Mouse (Mus musculus): ENCODE data around the gene Nob1. TPM values are rescaled to one million over a fixed set of nuclear protein-coding genes. Genes with fewer than 3 reads are reported as not detected.
A peak's percentile ranks its signal among the peaks of the same experiment; 100 is the strongest.

Nob1 gene
- polyA plus RNA-seq, 1 experiment from 2014 or later: 75.1 TPM

GRCm38 (mm10) chr8:107430821-107431220 is 6.0 kb upstream of the Nob1 start:
- Histone ChIP-seq H3K4me3 (no peak overlapping the region), H3K4me1 (peaks cover 5% of the 10 kb centered on the region; the same call in 1 of the 2 replicates), H3K36me3 (ENCODE audit: poor library complexity, severe bottlenecking) (no peaks in the 10 kb centered on the region), H3K27me3 (peaks cover 8% of the 10 kb centered on the region; the same call in 1 of the 2 replicates), H3K4me2 (no peak overlapping the region), H3K27ac (no peak overlapping the region), H3K9ac (no peak overlapping the region), H3K9me3 (replicated peaks) (no peaks in the 10 kb centered on the region)
- no peak for ATAC-seq
- WGBS: 81% methylated on average over 8 of the region's 8 CpGs

DNA sequence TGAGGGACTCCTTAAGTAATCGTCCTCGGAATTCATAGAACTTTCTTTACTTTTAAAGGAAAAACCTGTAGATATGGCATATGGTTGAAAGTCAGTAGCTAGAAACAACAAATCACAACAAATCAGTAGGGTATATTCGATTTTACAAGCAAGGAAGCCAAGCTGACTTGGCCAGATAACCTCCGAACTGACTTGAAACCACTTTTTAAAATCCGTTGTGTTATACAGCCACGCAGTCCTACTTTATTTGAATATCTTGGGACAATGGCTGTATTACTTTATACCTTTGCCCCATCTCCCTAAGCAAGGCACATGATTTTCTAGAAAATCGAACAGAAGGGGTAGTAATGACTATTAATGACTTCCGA is 363 bp upstream of the Nob1 start:
- no peak overlapping the region for H3K27ac ChIP-seq
- H3K36me3 ChIP-seq (ENCODE audit: poor library complexity, severe bottlenecking): peaks cover 28% of the 10 kb centered on the region
- WGBS: 46% methylated on average over 8 of the region's 8 CpGs
- peaks cover 8% of the 10 kb centered on the region; the same call in 1 of the 2 replicates for H3K27me3 ChIP-seq
- H3K9me3 ChIP-seq (replicated peaks): no peaks in the 10 kb centered on the region
- H3K4me1 ChIP-seq: peaks cover 21% of the 10 kb centered on the region
- peak overlapping the region; percentile 85 for H3K4me3 ChIP-seq
- H3K4me2 ChIP-seq: no peak overlapping the region
- no peak for ATAC-seq
- no peak overlapping the region for H3K9ac ChIP-seq

GRCm38 (mm10) chr8:107424176-107424575 is 675 bp downstream of the Nob1 start:
- 31% methylated on average over 9 of the region's 9 CpGs for WGBS
- Histone ChIP-seq H3K9me3 (replicated peaks) (no peaks in the 10 kb centered on the region), H3K9ac (peak overlapping the region; percentile 90), H3K4me3 (peak overlapping the region; percentile 85), H3K27me3 (peaks cover 8% of the 10 kb centered on the region; the same call in 1 of the 2 replicates), H3K4me2 (peak overlapping the region; percentile 74), H3K4me1 (peaks cover 21% of the 10 kb centered on the region), H3K27ac (no peak overlapping the region), H3K36me3 (ENCODE audit: poor library complexity, severe bottlenecking) (peaks cover 38% of the 10 kb centered on the region)
- no peak; the same call in 1 of the 2 replicates for ATAC-seq

DNA sequence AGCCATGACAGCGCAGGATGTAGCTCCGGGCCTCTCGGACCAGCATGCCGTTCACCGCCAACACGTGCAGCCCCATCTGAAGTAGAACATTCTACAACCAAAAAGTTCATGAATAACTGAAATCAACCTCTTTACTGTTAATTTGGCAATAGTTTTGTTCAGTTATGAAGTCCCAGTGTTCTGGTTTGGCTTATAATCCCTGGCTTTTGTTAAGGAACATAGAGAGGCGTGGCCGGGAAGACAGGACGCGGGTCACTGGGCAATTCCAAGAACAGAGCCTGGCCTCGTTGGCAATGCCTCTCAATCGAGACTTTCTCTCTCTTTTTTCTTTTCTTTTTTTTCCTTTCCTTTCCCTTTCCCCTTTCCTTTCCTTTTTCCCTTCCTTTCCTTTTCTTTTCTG is 7.8 kb downstream of the Nob1 start:
- no peaks in the 10 kb centered on the region for H3K9me3 ChIP-seq (replicated peaks)
- H3K4me1 ChIP-seq: peaks cover 4% of the 10 kb centered on the region; the same call in 1 of the 2 replicates
- no peak overlapping the region for H3K4me2 ChIP-seq
- H3K9ac ChIP-seq: no peak overlapping the region
- H3K27me3 ChIP-seq: no peaks in the 10 kb centered on the region
- no peak for ATAC-seq
- peaks cover 100% of the 10 kb centered on the region for H3K36me3 ChIP-seq (ENCODE audit: poor library complexity, severe bottlenecking)
- H3K4me3 ChIP-seq: no peak overlapping the region
- H3K27ac ChIP-seq: no peak overlapping the region
- WGBS: 84% methylated on average over 12 of the region's 12 CpGs

- Histone ChIP-seq H3K27me3 (no peaks in the 10 kb centered on the region), H3K9me3 (replicated peaks) (no peaks in the 10 kb centered on the region), H3K9ac (no peak overlapping the region), H3K4me1 (no peaks in the 10 kb centered on the region), H3K36me3 (ENCODE audit: poor library complexity, severe bottlenecking) (peaks cover 98% of the 10 kb centered on the region), H3K27ac (no peak overlapping the region), H3K4me2 (no peak overlapping the region), H3K4me3 (no peak overlapping the region)
- no peak for ATAC-seq
- 88% methylated on average over 10 of the region's 10 CpGs for WGBS
Measured at GRCm38 (mm10) chr8:107413881-107414280, 11.0 kb downstream of the Nob1 start.

GRCm38 (mm10) chr8:107412552-107412951 is 12.3 kb downstream of the Nob1 start:
- H3K36me3 ChIP-seq (ENCODE audit: poor library complexity, severe bottlenecking): peaks cover 92% of the 10 kb centered on the region
- no peak for ATAC-seq
- 91% methylated on average over 8 of the region's 8 CpGs for WGBS

GRCm38 (mm10) chr8:107411391-107411790 is 13.5 kb downstream of the Nob1 start:
- Histone ChIP-seq H3K4me2 (no peak overlapping the region), H3K9ac (no peak overlapping the region), H3K27me3 (no peaks in the 10 kb centered on the region), H3K9me3 (replicated peaks) (no peaks in the 10 kb centered on the region), H3K4me3 (no peak overlapping the region), H3K4me1 (no peaks in the 10 kb centered on the region), H3K36me3 (ENCODE audit: poor library complexity, severe bottlenecking) (peaks cover 80% of the 10 kb centered on the region), H3K27ac (no peak overlapping the region)
- ATAC-seq: no peak
- WGBS: 71% methylated on average over 4 of the region's 4 CpGs

More at GRCm38 (mm10) chr8:107412552-107412951, 12.3 kb downstream of the Nob1 start:
- no peak overlapping the region for H3K9ac ChIP-seq
- H3K4me3 ChIP-seq: no peak overlapping the region
- H3K9me3 ChIP-seq (replicated peaks): no peaks in the 10 kb centered on the region
- no peaks in the 10 kb centered on the region for H3K4me1 ChIP-seq
- no peaks in the 10 kb centered on the region for H3K27me3 ChIP-seq
- no peak overlapping the region for H3K4me2 ChIP-seq
- H3K27ac ChIP-seq: no peak overlapping the region

DNA sequence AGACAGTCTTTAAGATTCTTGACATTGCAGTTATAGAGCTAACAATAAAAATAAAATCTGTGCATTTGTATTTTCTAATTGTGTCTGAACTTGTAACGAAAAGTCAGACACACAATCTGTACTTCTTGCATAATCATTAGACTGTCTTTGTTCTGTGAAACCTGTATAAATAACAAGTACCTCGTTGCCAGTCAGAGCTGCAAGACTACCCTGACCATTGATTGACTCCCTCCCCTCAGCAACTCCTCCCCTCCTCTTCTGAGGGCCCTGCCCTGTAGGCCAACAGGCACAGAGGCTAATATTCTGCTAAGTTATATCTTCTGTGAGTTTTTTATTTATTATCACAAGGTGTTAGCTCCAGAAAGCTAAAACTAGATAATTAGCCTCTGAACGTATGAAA is 18.9 kb downstream of the Nob1 start:
- H3K4me1 ChIP-seq: peaks cover 14% of the 10 kb centered on the region; the same call in 1 of the 2 replicates
- no peaks in the 10 kb centered on the region for H3K9me3 ChIP-seq (replicated peaks)
- ATAC-seq: no peak
- H3K4me3 ChIP-seq: no peak overlapping the region
- H3K36me3 ChIP-seq (ENCODE audit: poor library complexity, severe bottlenecking): peaks cover 26% of the 10 kb centered on the region
- H3K27me3 ChIP-seq: no peaks in the 10 kb centered on the region
- no peak overlapping the region for H3K4me2 ChIP-seq
- 64% methylated on average over 3 of the region's 3 CpGs for WGBS
- H3K9ac ChIP-seq: no peak overlapping the region
- no peak overlapping the region for H3K27ac ChIP-seq

DNA sequence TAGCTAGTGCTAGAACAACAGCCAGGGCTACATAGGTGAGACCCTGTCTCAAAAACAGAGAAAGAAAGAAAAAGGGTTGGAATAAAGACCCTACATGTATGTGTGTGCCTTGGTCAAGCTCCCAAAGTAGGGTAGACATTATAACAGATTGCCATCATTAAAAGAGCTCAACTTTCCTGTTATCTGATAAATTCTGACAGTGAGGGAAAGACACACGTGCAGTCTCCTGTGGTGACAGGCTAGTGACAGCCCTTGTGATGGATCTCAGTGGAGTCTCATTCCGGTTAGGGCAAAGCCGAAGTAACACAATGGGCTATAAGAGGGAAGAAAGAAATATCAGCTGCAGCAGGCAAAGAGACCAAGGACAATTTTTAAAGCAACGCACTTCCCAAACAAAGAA is 20.8 kb downstream of the Nob1 start:
- H3K9ac ChIP-seq: no peak overlapping the region
- H3K27ac ChIP-seq: no peak overlapping the region
- H3K9me3 ChIP-seq (replicated peaks): no peaks in the 10 kb centered on the region
- WGBS: 83% methylated on average over 4 of the region's 4 CpGs
- peaks cover 19% of the 10 kb centered on the region for H3K4me1 ChIP-seq
- no peaks in the 10 kb centered on the region for H3K27me3 ChIP-seq
- no peak overlapping the region for H3K4me2 ChIP-seq
- ATAC-seq: no peak
- no peak overlapping the region for H3K4me3 ChIP-seq
- H3K36me3 ChIP-seq (ENCODE audit: poor library complexity, severe bottlenecking): peaks cover 9% of the 10 kb centered on the region

DNA sequence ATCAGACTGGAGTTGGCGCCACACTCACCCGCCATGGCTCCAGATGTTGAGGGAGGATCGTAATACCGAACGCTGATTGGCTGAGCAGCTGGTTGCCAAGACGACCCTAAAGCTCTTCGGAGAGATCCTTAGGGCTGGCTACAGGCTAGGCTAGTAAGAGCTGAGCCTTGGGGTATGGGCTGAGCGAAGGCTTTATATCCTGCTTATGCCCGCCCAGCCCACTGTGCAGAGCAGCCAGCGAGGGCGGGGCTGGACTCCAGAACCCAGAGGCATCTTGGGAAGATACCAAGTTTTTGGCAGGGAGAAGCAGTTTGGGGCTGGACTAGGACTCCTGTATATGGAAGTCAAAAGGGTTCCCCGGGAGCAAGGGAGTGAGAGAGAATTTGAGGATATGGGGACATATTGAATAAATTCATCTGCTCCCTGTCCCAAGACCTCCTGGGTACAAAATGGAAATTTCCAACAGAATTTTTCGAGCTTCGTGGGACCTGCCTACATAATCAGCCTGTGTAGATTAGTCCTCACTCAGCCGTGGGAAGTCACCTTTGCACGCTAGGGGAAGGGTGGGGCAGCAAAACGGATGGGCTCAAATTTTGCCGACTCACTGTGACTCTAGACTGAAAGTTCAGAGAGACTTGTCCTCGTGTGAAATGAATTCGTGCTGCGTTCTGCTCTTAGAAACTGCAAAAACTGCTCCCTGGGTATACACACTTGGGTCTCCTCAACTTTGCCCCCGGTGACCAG is 21.6 kb downstream of the Nob1 start, which contains the start of gene Nqo1:
Gene Nqo1, minus strand, starts transcription at position 169 of the 744 bp plus-strand sequence.
- peak within 1 kb of the TSS; percentile 63 for H3K4me2 ChIP-seq
- no peaks in the 10 kb centered on the region for H3K27me3 ChIP-seq
- H3K36me3 ChIP-seq (ENCODE audit: poor library complexity, severe bottlenecking): peaks cover 4% of the 10 kb centered on the region
- no peak within 1 kb of the TSS for H3K27ac ChIP-seq
- no peaks in the 10 kb centered on the region for H3K9me3 ChIP-seq (replicated peaks)
- peaks cover 19% of the 10 kb centered on the region for H3K4me1 ChIP-seq
- H3K4me3 ChIP-seq: peak within 1 kb of the TSS; percentile 30
- H3K9ac ChIP-seq: peak within 1 kb of the TSS; percentile 51
- 15% methylated on average over 22 of the region's 22 CpGs for WGBS
- peak; percentile 96 for ATAC-seq

DNA sequence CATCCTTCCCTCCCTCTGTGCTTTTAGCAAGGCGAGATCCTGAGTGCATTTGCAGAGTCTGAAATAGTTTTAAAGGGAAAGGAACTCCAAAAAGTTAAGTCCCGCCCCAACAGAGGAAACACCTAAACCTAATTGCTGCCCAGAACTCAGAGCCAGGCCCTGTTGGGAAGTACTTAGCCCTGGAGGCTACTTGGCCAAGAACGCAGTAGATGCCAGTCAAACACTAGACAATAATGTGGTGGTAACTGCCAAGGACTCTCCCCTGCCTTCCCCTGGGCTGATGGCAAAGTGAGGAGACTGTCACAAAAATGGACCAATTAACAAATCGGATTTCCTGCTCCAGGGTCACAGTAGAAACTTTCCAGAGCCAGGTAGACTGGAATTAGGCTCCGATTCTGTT is 23.0 kb downstream of the Nob1 start:
- no peak overlapping the region for H3K4me3 ChIP-seq
- H3K4me2 ChIP-seq: no peak overlapping the region
- WGBS: 74% methylated on average over 5 of the region's 5 CpGs
- no peak overlapping the region for H3K27ac ChIP-seq
- H3K36me3 ChIP-seq (ENCODE audit: poor library complexity, severe bottlenecking): no peaks in the 10 kb centered on the region
- H3K9me3 ChIP-seq (replicated peaks): no peaks in the 10 kb centered on the region
- peaks cover 19% of the 10 kb centered on the region for H3K4me1 ChIP-seq
- ATAC-seq: no peak
- no peak overlapping the region for H3K9ac ChIP-seq
- no peaks in the 10 kb centered on the region for H3K27me3 ChIP-seq

DNA sequence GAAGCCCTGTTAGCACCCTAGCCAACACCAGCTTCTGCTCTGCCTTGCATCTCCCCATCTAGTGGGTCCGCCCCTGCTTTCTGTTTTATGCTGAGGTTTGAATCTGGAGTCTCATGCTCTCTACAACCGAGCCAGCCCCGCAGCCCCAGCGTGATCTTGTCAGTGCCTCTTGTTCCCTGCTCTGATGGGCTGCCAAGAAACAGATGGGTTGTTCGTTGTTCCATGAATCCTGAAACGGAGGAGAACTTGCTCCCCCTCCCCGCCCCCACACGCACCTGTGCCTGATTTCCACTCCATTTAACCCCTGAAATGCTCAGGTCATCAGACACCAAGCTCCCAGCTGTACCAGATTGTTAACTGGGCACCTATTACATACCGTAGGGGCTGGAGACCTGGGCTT is 25.4 kb downstream of the Nob1 start:
- Histone ChIP-seq H3K27me3 (no peaks in the 10 kb centered on the region), H3K36me3 (ENCODE audit: poor library complexity, severe bottlenecking) (no peaks in the 10 kb centered on the region), H3K4me2 (no peak overlapping the region), H3K9me3 (replicated peaks) (no peaks in the 10 kb centered on the region), H3K9ac (no peak overlapping the region), H3K4me1 (peaks cover 19% of the 10 kb centered on the region), H3K4me3 (no peak overlapping the region), H3K27ac (no peak overlapping the region)
- ATAC-seq: no peak
- 32% methylated on average over 9 of the region's 9 CpGs for WGBS

DNA sequence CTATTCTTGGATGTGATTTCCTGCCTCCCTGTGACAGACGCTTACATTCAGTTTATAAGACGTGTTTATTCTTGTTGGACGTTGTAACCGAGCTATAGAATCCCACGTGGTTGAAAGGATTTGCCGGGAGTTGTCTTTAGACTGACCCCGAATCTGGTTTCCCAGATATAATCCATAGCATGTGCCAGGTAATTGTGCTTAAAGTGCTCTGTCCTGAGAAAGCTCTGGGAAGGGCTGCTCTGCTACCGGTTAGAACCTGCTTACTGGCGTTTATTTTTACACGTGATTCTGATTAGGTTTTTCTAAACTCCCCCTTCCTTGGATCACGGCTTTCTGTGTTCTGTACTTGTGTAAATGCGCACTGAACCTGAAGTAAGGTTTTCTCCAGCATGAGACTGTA is 27.2 kb downstream of the Nob1 start:
- Histone ChIP-seq H3K36me3 (ENCODE audit: poor library complexity, severe bottlenecking) (no peaks in the 10 kb centered on the region), H3K27ac (no peak overlapping the region), H3K4me1 (peaks cover 9% of the 10 kb centered on the region), H3K27me3 (no peaks in the 10 kb centered on the region), H3K9me3 (replicated peaks) (no peaks in the 10 kb centered on the region), H3K9ac (no peak overlapping the region), H3K4me3 (no peak overlapping the region), H3K4me2 (no peak overlapping the region)
- 68% methylated on average over 12 of the region's 12 CpGs for WGBS
- ATAC-seq: no peak

All from forebrain, embryonic 13.5 days (tissue).